Mouse (Mus musculus) kidney, postnatal 25 days (tissue): ENCODE measurements around the gene Ccdc62.
A peak's percentile ranks its signal among the peaks of the same experiment; 100 is the strongest.

Experiments
- DNase-seq, 2 experiments: peaks; one replicate each; pipeline ENCODE4 v3.0.0; 2021; ENCODE audit warnings: mixed read lengths in 2 of 2

The Ccdc62 gene

DNA sequence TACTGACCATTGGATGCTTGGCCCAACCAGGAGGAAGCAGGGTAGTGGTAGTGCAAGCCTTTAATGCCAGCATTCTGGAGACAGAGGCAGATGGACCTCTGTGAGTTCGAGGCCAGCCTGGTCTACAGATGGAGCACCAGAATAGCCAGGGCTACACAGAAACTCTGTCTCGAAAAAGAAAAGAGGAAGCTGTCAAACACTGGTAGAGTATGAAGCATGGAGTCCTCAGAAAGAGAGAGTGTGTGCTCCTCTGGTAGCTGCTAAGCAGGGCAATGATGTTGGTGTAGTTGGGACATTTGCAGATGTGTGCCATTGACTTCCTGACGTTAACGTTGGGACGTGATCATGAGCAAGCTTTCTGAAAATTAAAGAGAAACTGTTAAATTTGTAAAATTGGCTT, 8.0 kb downstream of the Ccdc62 start:
- no peak for DNase-seq

DNA sequence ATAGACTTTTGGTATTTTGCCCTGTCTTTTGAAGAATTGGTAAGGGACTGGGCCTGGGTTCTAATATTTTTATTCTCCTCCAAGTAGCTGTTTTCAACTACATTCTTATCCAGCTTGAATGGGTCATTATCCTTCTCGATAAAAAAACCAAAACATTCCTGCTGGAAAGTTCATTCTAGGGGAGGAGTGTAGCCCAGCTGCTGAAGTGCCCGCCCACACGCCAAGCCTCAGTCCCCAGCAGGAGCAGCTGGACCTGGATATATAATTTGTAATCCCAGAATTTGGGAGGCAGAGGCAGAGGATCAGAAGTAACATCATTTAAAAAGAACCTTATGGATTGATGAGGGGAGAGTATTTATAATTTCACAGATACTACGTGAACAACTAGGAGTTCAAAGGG, 16.1 kb downstream of the Ccdc62 start:
- DNase-seq, result no peak

GRCm38 (mm10) chr5:123947041-123947761, 16.7 kb downstream of the Ccdc62 start:
- DNase-seq, result peak; percentile 26

GRCm38 (mm10) chr5:123952365-123953045, 22.0 kb downstream of the Ccdc62 start:
- no peak for DNase-seq

DNA sequence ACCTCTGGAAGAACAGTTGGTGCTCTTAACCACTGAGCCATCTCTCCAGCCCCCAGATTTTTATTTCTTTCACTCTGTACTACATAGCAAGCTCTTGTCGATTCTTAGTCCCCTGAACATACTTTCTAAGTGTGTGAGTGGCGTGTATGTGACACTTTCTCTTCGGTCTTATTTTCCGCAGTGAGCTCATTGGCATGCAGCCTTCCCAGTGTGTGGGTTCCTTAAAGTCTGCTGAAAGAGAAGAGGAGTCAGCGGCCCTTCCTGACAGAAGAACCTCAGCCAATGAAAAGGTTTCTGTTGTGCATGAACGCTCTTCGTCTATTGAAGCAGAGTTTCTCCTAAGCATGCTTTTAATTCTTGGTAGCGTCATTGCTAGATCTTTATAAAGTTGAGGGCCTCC, 26.7 kb downstream of the Ccdc62 start:
- DNase-seq, result no peak

DNA sequence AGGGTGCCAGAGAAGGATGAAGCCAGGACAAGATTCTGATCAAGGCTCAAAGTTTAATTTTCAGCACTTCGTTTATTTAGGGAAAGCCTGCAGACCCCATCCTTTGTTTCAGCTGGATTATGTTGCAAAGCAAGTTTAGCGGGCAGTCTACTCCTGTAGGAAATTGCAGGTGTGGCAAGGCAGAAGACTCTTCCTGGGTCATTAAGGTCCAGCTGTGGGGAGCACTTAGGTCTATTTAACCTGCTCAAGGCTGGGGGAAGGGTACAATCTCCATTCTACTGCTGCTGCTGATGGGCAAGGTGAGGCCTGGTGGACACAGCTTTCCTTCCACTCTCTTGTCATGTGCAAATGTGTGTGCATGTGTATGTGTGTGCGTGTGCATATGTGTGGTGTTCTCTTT, 28.5 kb downstream of the Ccdc62 start:
- no peak for DNase-seq

- peak in 1 of 2 experiments; percentile 18 for DNase-seq
These were observed 29.6 kb downstream of the Ccdc62 start for GRCm38 (mm10) chr5:123960129-123960528.

- peak in 1 of 2 experiments; percentile 10 for DNase-seq
These were observed 30.6 kb downstream of the Ccdc62 start for GRCm38 (mm10) chr5:123961046-123961445.

- DNase-seq, result peak in 1 of 2 experiments; percentile 27
These were observed 33.7 kb downstream of the Ccdc62 start for GRCm38 (mm10) chr5:123964208-123964607.

GRCm38 (mm10) chr5:123966759-123967158, 36.3 kb downstream of the Ccdc62 start:
- DNase-seq, result no peak

- no peak for DNase-seq
These were observed 38.0 kb downstream of the Ccdc62 start for GRCm38 (mm10) chr5:123968468-123968867.

- peak; percentile 68 to 81 for DNase-seq
These were observed 38.7 kb downstream of the Ccdc62 start for GRCm38 (mm10) chr5:123969216-123969615.

DNA sequence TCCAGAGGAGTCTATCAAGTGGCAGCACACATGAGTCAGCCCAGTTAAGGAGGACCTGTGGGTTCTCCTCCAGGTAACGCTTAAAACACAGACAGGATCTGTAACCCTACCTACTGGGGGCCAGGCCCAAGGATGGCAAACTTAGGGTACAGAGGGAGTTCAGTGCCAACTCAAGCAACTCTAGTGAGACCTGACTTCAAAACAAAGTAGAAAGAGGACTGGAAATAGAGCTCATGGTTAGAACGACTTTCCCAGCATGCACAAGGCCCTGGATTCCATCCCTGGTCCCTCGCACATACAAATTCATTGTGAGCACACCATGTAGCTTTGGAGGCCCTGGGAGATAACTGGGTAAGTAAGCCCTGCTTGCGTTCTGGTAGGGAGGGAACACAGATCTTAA, 40.1 kb downstream of the Ccdc62 start:
- no peak for DNase-seq

DNA sequence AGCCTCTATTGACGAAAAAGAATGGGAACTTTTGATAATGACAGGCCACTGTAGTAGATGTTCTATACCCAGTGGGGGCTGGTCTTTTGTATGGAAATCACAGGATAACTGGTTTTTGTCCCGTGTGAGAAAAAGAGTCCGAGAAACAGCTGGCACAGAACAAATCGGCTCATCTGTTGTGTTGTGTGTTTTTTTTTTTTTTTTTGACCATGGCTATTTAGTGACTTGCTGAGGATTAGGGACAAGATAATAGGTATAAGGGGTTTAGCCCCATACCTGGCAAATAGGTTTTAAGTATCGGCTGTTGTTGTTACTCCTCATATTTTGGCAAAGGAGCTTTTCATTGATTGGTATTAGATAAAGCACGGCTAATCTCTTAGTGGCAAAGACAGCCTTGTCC, 42.0 kb downstream of the Ccdc62 start:
- DNase-seq, result no peak

DNA sequence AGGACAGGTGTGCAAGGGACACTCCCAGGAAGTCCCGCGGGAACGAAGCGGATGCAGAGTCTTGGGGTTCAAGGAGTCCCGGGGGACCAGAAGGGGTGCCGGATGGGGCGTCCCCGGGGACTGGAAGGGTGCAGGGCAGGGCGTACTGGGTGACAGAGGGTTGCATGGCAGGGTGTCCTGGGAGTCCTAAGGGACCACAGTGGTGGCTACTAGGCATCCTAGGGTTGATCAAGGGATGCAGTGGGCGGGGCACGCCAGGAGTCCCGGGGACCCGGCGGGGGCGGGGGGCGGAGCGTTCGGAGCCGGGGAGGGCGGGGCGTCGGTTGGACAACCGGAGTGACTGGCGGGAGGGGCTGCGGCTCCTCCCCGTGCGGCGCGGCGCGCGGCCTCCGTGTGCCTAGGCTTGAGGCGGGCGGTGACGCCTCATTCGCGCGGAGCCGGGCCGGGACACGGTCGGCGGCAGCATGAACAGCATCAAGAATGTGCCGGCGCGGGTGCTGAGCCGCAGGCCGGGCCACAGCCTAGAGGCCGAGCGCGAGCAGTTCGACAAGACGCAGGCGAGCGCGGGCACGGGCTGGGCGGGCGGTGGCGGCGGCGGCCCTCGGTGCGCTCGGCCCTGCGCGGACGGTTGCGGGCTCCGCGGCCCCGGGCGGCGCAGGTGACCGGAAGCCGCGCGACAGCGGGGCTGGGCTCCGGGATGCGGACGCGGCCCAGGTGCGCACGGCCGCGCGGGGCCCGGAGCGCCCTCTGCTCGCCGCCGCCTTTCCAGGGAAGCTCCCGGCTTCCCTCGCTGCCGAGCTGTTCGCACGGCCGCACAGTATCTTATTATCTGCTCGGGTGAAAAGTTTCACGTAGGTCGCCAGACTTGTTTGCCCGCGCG, 43.1 kb downstream of the Ccdc62 start, which contains the start of gene Hip1r:
Gene Hip1r, plus strand, starts transcription at position 330 of the 880 bp plus-strand sequence.
- peak; percentile 91 to 95 for DNase-seq

DNA sequence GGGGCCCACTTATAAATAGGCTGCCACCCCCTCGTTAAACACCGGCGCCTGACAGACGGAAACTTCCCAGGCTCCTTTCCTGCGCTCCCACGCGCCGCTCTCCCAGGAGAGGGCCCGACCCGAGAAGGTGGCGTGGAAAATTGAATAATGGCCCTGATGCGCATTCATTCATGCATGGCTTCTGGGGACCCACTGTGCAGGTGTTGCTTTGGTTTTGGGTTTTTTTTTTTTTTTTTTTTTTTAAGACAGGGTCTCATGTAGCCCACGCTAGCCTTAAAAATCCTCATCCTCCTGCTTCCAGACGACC, 43.7 kb downstream of the Ccdc62 start:
- no peak for DNase-seq

- no peak for DNase-seq
These were observed 44.2 kb downstream of the Ccdc62 start for GRCm38 (mm10) chr5:123974616-123975111.

DNA sequence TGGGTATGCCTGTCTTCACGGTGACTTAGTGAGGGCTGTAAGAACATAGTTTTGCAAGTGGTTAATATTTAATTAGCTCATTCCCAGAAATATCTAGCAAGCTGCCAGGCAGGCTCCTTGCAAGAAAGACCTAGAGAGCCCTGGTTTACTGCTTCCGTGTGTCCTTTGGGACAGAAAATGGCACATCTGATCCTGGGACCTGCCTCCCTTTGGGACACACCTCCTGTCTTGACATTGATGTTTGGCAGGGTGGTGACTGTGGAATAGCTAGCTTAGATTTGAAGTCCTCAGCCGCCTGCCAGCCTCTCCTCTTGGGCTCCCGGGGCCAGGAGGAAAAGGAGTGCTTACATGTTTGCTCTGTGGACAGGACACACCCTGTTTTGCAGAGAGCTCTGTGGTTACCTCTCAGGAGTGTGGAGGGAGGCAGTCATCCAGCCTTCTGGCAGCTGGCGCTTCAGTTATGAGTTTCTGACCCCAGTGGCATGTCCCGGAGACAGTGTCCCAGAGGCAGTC, 45.2 kb downstream of the Ccdc62 start:
- peak; percentile 53 to 67 for DNase-seq

GRCm38 (mm10) chr5:123977231-123977630, 46.8 kb downstream of the Ccdc62 start:
- DNase-seq, result no peak

DNA sequence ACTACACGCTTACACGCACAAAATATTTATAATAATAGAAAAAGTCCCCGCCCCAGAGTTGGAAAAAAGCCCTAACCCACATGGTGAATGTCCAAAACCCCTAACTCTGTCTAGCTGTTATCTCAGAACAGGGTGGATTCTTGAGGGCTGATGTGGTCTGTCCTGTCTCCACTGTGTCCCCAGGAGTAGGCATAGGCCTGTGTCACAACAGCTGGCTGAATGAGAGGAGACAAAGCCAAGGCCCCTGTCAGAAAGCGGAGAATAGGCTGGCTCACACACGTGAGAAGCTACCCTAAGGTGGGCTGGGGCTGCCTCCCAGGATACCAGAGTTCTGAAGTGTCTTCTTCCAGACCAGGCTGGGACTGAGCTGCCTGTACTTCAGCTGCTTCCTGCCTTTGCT, 47.7 kb downstream of the Ccdc62 start:
- no peak for DNase-seq

DNA sequence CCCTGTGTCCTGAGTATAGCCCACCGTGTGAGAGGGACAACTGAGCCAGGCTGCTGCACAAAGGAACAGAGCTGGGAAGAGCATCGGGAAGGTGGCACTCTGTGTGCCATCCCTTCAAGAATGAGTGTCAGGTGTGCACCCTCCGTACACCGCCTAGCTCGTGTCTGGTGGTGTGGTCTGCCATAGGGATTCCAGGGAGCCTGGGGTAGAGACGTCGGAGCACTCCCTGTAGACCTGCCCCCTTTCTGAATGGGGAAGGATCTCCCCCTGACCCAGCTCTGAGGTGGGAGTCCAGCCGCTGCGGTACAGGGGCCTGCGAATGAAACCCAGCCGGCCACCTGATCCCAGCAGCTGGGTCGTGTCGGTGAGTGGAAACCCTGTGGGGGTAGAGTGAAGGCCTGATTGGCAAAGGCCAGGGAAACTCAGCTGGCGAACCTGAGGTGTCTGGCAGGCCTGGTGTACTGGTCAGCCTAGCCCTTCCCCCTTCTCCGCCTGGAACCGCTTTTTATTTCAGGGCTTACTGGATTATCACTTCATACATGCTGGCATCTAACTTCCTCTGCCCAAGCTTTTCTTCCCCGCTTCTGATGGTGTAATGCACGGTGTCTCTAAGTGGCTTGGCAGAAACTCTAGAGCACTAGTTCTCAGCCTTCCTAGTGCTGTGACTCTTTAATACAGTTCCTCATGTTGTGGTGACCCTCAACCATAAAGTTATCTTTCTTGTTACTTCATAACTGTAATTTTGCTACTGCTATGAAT, 48.9 kb downstream of the Ccdc62 start:
- DNase-seq, result peak in 1 of 2 experiments; percentile 55

DNA sequence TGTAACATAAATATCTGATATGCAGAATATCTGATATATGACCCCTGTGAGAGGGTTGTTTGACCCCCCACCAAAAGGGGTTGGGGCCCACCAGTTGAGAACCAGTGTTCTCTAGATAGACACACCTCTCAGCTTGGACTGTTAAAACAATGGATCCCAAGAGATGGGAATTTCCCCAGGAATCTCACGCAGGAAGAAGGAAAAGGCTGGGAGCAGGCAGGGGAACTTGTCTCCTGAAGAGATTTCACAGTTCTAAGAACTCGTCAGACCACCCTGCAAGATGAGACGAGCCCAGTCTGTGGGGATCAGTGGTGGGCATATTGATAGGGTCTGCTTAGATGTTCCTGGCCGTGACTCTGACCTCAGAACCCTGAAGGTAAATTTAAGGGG, 49.5 kb downstream of the Ccdc62 start:
- no peak for DNase-seq
